Mouse (Mus musculus): ENCODE measurements around the gene Atp5s. TPM values are rescaled to one million over a fixed set of nuclear protein-coding genes. Genes with fewer than 3 reads are reported as not detected.

Atp5s gene
- total RNA-seq, 4 experiments from 2014 or later = 27.7 to 33.8 (median 30.7) TPM

DNA sequence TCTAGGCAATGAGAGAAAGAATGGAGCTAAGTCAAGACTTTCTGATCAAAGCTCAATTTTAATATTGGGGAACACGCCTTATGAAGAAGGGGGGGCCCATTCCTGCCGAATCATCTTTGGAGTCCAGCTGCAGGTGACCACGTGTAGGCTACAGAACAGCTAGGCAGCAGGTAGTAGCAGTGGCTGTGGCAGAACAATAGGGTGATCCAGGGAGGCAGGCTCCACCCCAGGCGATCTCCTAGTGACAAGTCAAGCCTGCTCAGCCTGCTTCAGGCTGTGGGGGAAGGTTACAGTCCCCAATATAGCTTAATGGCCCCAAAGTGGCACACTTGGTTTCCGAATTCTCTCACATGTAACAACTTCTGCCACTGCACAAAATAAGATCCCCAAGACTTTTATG is 7.5 kb downstream of the Atp5s start:
- DNase-seq (ENCODE audit: low spot score in 2 of 2) = no peak

DNA sequence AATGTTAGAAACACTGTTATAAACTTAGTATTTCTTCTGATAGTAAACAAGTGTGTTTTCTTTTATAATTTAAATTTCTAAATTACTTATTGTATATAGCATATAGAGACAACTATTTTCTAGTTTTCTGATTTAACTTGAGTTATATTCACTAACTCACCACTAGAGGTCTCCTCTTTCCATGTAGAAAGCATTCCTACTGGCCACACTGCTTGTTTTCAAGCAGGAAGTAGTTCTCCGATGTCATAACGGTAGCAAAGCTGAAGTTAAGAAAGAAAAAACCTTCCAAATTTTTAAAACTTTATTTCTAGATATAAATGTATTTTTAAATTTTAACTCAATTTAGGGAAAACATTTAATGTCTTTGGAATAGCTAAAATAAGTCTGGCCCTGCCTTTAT is 8.8 kb downstream of the Atp5s start:
- no peak for DNase-seq (ENCODE audit: low spot score in 2 of 2)

DNA sequence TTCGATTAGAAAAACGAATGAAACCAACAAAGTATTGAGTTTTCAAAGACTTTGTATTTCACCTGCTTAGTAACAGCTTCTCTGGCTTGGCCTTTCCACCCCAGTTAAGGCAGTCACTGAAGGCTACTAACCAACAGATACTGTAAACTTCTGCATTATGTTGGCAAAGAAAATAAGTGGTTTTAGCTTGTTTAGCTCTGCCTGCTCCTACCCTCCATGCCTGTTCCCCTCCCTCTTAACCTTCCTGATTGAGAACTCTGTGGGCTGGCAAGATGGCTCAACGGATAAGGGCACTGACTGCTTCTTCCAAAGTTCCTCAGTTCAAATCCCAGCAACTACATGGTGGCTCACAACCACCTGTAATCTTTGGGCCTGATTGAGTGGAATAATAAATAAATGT is 9.2 kb downstream of the Atp5s start:
- no peak for DNase-seq (ENCODE audit: low spot score in 2 of 2)

DNA sequence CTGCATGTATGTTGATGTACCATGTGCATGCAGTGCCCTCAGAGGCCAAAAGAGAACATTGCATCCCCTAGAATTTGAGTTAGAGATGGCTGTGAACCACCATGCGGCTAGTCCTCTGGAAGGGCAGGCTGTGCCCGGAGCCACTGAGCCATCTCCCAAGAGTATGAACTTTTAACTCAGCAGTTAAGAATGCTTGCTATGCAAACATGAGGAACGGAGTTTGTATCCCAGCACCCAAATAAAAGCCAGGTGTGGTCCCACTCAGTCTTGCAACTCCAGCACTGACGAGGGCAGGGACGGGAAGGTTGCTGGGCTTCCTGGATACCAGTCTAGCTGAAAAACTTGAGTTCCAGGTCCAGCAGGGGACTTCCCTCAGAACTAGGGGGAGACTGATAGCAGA is 17.2 kb downstream of the Atp5s start:
- no peak for DNase-seq (ENCODE audit: low spot score in 2 of 2)

DNA sequence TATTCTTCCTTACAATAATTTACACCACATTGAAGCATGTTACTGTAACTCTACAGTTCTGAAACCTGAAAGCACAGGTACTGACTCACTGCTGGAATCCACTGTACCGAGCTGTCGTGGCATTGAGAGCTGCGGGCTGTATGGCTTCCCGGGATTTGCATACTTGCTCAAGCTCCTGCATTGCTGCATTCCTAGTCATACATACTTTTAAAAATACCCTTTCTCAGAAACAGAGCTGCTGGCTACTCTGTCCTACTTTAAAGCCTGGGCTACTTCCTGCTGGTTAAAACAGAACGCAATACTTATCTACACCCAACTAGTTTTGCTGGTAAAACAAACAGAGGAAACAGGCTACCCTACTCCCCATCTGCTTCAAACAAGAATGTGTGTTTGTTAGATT is 19.4 kb downstream of the Atp5s start:
- no peak for DNase-seq (ENCODE audit: low spot score in 2 of 2)

DNA sequence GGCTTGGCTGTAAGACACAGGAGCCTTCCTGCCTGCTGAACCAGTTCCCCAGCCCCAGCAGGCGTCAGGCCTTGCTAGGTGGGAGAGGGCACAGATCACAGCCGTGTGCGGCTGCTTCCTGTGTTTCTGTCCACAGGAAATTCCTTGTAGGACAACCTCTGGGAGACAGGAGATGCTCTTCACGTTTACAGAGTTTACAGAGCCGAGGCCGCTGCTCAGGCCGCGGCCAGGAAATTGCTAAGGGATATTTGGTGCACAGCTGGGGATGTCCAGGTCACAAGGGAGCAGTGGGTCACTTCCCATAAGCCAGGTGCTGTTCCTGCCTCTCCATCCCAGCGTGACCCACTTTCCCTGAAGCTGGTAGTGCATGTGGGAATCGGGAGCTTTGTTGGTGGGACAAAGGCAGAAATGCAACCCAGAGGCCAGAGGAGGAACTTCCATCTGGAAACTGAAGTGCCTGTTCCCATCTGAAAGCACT is 27.2 kb downstream of the Atp5s start:
- DNase-seq (ENCODE audit: low spot score in 2 of 2) = no peak

DNA sequence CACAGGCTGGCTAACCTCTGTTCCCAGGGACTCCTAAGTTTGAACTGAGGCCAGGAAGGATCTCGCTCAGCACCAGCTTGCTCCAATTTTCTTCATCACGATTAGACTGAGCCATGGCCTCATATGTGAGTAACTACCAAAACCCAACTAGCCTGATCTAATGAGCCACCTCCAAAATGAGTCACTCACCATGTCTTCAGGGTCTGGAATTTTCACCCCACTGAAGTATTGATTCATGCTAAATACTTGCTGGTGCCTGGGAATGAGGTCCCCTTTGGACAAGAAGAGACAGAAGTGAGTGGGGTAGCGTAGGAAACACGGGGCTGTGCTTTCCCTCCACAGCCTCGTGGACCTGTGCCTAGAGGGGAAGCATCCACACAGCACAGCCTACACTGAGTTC is 29.2 kb downstream of the Atp5s start:
- no peak for DNase-seq (ENCODE audit: low spot score in 2 of 2)

DNA sequence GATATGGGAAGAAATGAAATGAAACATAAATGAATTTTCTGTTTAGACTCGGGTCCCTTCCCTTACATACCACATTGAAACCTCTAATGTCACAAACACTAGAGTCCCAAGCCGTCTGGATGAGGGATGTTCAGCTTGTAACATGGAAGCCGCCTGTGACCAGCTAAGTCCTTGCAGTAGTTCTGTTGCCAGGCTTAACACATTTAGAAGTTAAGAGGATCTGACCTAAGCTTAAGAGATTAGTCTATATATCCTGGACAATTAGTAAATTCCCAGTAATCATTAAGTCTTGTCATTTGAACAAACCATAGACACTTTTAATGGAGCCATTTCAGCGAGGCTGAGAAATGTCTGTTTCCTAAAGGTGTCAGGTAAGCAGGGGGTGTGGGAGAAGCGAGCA is 31.3 kb downstream of the Atp5s start:
- DNase-seq (ENCODE audit: low spot score in 2 of 2) = no peak

DNA sequence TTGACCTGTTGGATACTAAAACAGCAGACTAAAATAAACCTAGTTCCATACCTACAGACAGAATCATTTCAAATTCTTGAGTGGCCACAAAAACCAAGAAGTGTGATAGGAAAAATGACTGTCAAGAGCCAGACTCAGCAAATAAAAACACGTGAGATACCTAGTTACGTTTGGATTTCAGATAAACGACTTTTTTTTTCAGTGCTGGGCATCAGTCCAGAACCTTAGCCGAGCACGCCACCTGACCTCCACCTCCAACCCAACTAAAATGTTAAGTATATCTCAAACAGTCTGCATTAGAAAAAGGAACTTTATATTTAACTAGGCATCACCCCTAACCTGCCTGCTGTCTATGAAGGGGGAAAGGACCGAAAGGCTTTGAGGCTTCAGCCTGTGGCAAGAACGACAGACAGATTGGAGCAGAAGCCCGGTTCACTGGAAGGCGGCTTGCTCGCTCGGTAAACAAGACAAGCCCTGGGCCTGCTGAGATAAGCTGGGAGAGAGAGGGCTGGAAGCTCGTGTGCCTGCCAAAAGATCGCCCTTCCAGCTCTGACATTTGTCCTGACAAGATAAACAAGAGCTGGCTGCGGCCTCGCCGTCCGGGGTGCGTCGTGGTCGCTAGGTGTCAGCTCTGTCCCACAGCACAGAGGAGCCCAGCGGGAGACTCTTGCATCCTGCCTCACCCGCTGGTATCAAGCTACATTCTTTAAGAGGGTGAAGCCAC is 32.8 kb downstream of the Atp5s start:
- DNase-seq (ENCODE audit: low spot score in 2 of 2) = peak; percentile 25 to 38

DNA sequence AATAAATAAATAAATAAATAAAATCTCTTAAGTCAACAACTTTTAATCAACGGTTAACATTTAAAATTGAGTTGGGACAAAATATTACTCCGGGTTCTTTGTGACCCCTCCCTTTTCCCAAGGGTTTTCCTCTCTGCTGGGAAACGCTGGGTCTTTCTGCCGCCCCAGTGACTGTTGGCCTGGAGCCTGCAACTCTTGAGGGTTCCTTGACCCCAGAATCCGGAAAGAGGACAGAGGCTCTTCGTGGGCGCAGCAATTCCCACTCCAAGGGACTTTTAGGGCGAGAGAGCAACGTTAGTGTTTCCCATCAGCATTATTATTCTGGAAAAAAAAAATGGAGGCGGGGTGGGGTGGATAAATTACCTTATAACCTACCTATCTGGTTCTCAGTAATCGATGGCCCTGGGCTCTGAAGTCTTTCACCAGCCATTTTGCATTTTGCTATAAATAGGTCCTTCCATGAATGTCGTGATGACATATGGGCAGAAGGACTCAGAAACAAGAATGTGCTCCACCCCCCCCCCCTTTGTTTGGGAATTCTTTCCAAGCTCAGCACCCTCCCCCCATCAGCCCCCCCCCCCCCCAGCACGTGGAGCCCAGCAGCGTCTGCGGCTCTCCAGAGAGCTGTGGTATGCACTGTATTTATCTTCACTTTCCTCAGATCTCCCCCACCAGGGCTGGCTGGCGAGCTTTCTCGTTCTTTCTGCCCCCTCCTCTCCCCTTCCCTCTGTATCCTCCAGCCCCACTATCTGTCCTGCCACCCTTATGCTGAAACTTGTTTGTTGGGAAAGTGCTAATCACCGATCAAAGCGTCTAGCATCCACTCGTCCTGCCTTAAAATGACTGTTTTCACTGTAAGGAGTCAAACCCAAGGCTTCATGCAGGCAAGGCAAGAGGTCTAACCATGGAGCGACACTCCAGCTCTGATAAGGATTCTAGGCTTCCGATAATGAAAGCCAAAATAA is 33.8 kb downstream of the Atp5s start:
- no peak for DNase-seq (ENCODE audit: low spot score in 2 of 2)

DNA sequence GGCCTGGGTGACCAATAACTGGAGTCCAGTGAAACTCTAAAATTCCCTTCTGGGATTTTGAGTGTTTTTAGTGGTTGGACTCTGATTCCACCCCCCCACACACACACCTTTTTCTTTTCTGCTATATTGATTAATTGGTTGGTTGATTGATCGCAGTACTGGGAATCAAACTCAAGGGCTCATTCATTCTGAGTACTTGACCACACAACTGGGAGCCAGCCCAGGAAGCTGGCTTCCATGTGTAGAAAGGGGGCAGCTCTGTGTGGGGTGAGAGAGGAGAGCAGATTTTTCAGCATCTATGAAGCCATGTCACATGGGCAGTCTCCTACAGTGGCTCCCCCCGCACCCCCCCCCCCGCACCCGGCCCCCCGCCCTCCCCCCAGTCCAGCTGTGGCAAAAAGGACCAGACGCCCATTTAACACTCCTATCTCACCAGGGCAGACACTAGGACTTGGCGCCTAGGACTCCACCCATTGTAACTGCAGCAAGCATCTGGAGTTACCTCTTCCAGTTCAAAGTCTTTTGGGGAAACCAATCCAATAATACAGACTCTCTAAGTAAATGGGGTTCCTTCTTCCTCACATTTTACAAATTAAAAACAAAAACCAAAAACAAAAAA is 34.6 kb downstream of the Atp5s start:
- no peak for DNase-seq (ENCODE audit: low spot score in 2 of 2)

DNA sequence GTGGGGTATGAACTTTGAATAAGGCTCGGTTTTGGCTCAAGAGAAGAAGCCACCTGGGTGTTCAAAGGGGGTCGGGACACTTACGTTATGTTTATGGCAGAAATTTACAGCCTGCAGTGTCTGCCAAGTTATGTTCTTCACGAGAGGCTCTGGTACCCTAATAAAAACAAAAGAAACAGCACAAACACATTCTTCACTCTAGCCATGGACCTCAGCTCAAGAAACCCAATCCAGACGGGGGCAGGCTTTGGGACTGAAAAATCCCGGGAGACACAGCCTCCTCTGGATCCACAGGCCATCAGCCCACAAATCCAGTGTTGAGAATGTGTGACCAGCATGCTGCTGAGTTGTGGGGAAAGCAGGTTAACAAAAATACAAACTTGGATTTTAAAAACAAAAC is 35.3 kb downstream of the Atp5s start:
- no peak for DNase-seq (ENCODE audit: low spot score in 2 of 2)

DNA sequence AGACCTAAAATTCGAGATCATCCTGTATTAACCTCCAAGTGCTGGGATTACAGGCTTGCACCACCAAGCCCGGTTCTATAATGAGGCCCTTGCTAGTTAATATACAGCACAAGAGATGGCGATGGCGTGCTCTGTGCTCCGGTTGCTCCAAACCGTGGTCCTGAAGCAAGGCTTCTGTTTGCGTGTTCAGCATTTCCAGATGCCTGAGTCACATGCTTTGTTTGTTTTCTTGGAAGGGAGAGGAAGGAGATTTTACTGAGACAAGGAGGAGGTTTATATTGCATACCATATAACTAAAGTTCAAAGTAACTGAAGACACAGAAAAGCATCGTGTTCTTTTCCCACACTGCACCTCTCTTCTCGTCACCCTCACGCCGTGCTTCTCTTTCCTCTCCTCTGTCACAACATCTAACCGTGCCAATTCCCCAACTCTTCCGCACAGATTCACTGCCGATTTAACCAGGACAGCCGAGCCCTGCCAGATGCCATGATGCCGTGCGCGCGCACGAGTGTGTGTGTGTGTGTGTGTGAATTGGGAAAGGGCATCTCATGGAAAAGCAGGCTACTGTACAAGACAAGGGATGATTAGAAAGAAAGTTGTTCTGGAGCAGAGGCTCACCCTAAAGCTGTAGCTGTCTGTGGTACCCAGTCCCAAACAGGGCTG is 36.1 kb downstream of the Atp5s start:
- no peak for DNase-seq (ENCODE audit: low spot score in 2 of 2)

DNA sequence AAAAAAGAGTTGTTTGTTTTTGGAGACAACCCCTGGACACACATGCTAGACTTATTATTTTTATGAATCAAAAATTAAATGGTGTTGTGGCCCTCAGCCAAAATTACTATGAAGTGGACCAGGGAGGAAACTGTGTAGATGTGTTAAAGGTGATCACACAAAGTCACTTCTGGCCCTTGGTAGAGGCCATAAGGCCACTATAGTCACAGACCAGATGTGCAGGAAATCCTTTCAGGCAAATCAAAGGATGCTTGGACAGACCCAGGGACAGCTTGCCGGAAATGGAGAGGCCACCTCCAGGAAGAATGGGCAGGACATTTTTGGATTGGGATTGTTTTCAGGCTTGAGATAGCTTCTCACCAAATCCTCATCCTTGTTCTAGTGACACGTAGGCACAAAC is 36.9 kb downstream of the Atp5s start:
- no peak for DNase-seq (ENCODE audit: low spot score in 2 of 2)

DNA sequence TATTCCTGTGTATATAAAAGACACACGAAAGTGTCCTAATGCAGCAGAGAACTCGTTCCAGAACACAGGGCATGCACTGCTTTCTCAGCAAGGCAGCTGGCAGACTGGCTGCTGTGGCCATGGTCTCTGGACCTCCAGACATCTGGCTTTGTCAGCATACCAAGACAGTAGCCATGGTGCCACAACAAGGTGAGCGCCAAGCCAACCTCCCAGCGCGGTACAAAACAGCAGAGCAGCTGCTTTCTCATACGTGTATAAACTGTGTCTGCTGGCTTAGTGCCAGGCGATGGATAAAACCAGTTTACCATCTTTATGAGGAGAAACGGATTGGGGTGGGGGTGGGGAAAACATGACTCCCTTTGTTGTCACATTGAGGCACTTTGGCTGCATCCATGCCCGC is 40.8 kb downstream of the Atp5s start:
- DNase-seq (ENCODE audit: low spot score in 2 of 2) = no peak

DNA sequence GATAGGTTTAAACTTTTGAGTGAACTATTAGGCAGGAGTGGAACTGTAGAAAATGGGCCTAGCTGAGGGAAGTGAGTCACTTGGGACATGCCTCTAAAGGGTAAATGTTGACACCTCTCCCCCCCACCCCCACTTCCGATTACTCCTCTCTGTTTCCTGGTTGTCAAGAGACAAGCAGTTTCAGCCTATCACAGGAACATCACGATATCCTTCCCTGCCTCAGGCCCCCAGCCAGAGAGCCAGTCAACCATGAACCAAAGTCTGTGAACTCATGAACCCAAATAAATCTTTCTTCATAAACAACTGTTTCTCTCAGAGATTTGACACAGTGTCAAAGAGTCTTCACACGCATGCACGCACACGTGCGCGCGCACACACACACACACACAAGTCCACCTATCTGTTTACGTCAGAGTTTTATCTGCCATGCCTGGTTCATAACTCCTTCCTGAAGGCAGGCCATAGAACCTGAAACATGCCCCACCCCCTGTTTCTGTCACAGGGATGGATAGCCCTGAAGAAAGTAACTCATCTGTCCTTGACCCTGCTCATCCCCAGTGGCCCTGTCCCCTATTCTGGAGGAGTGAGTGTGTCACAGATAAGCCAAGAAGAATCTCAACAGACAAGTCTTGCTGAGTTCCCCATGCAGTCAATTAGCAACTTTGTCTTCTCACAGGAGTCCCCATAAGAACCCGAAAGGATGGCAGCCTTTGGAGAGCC is 41.6 kb downstream of the Atp5s start:
- DNase-seq (ENCODE audit: low spot score in 2 of 2) = no peak

DNA sequence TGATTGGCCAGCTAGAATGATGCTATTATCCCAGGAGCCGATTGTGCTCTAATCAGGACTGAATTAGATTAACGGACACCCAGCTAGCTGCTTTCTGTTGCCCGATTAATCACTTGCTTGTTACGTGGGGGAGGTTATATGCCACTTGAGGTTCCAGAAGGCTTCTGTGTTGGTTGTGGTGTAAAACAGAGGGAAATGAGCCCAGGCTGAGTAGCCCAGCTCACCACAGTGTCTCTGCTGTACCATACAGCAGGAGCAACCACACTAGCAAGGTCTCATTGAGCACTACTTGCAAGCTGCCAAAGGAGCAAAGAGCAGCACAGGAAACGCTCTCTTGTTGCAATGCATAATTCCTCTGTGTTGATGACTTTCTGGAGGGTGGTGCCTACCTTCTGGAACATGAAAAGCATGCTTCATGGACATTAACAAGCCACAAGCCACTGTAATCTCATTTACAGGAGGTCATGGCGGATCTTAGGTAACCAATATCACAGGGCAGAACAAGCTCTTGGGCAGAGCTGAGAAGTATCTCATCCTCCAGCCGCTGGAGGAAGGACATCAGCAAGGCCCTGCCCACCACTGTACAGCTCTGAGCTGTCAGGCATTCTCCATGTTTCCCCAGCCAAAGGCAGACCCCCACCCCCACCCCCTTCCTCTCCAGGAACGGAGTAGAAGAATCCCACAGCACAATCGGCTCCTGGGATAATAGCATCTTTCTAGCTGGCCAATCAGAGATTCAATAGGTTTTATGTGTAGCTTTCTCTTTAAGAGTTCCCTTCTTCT is 42.9 kb downstream of the Atp5s start:
- no peak for DNase-seq (ENCODE audit: low spot score in 2 of 2)

DNA sequence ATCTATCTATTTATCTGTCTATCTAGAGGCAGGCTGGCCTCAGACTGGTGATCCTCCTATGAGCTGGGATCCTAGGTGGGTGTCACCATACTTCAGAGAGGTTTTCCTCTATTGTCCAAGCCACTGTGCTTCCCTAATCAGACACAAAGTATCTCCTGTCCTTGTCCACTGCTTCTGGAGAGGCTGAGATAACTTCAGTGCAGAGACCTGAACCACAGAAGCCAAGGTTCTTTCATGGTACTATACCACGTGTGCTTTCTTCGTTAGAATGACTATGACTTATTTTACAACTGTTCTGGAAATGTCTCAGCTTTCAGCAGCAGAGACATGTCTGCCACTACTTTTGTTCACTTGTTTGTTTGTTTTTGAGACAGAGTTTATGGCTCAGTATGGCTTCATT is 44.1 kb downstream of the Atp5s start:
- no peak for DNase-seq (ENCODE audit: low spot score in 2 of 2)

DNA sequence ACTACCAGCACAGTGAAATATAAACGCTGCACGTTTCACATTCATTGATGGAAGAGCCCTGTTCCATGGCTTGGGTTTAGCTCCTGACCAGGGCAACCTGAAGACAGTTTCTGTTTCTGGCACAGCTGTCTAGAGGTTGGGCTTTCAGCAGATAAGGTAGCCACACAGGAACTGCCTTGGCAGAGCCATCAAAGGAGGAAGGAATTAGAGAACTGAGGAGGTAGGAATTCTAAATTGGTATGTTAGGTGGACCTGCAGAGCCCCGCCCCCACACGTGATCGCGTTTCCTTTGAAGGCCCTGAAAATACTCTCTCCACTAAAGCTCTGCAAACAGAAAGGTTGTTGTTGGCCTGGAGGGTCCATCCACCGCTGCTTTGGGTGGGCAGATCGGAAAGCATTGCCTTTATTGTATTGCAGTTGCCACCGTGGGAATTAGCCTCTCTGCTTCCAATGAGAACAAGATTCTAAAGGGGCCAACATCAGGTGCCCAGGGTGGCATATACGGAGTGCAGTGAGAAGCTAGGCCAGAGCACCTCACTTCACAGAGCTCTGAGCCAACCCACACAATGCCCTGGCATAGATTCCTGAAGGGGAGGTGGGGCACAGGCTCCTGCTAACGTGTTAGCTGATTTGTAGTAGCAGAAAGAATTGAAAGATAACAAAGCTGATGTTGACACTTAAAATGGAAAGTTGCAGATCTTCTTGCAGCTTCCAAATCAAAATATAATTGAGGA is 52.0 kb downstream of the Atp5s start:
- DNase-seq (ENCODE audit: low spot score in 2 of 2) = no peak
